Mouse (Mus musculus) stomach, embryonic 16.5 days (tissue): ENCODE results near the gene Map3k11. TPM values are rescaled to one million over a fixed set of nuclear protein-coding genes. Genes with fewer than 3 reads are reported as not detected.
A peak's percentile ranks its signal among the peaks of the same experiment; 100 is the strongest.
"Not testable (repeated sequence)": the region's sequence is repeated elsewhere in the genome, so short reads cannot be mapped to it uniquely, and the experiment has no call there.

ENCODE experiments used
- ATAC-seq: fragments of 200-750 bp; cut with Nextera tagmentation; 2 replicates; pipeline ENCODE4 v1.8.0; 2017; ENCODE audit warnings: moderate number of reproducible peaks, moderate TSS enrichment; ENCODE audit not compliant: insufficient read depth, low FRiP score
- H3K27ac ChIP-seq: fragments of 300-500 bp; sonication (generic); 2 replicates; pipeline ENCODE4 v1.5.1; 2014; ENCODE audit warnings: low read length
- H3K27me3 ChIP-seq: fragments of 300-500 bp; sonication (generic); 2 replicates; pipeline ENCODE4 v1.6.1; 2014; ENCODE audit warnings: low read length, control low read depth, mixed read lengths; ENCODE audit not compliant: control insufficient read depth, insufficient read depth
- H3K36me3 ChIP-seq: fragments of 300-500 bp; sonication (generic); 2 replicates; pipeline ENCODE4 v1.6.1; 2014; ENCODE audit warnings: low read length; ENCODE audit not compliant: control insufficient read depth, insufficient read depth
- H3K4me1 ChIP-seq: fragments of 300-500 bp; sonication (generic); 2 replicates; pipeline ENCODE4 v1.6.1; 2014; ENCODE audit warnings: low read length, control low read depth, mixed read lengths; ENCODE audit not compliant: control insufficient read depth, insufficient read depth
- H3K4me2 ChIP-seq: fragments of 300-500 bp; sonication (generic); 2 replicates; pipeline ENCODE4 v1.6.1; 2014; ENCODE audit warnings: low read depth, low read length, mixed read lengths
- H3K4me3 ChIP-seq: fragments of 300-500 bp; sonication (generic); replicated peaks from 2 replicates; pipeline ENCODE4 v1.5.1; 2014; ENCODE audit warnings: mild to moderate bottlenecking, low read length
- H3K9ac ChIP-seq: fragments of 300-500 bp; sonication (generic); 2 replicates; pipeline ENCODE4 v1.6.1; 2014; ENCODE audit warnings: low read length
- H3K9me3 ChIP-seq: fragments of 300-500 bp; sonication (generic); replicated peaks from 2 replicates; pipeline ENCODE4 v1.6.1; 2016; ENCODE audit warnings: low read length, control low read depth; ENCODE audit not compliant: control insufficient read depth
- WGBS: fragments of 180-500 bp; shearing (Covaris S2); extraction: QIAGEN DNeasy Blood & Tissue Kit; methylation state at CpG from one replicate; pipeline ENCODE4 v1.1.7; 2014; 5-methylcytosine and 5-hydroxymethylcytosine counted together
- polyA plus RNA-seq: library from polyadenylated mRNA; unstranded; fragments of >200 nt; fragmentation: Nextera tagmentation; extraction: Ambion mirVana; gene quantifications from 2 replicates; pipeline ENCODE4 v1.2.1, GENCODE M21; 2015

The Map3k11 gene
- polyA plus RNA-seq, 1 experiment from 2014 or later: 20.0 TPM

GRCm38 (mm10) chr19:5685861-5686260 lies 2.7 kb upstream of the Map3k11 start:
- H3K36me3 ChIP-seq: peaks cover 15% of the 10 kb centered on the region
- no peak for ATAC-seq
- H3K4me1 ChIP-seq: peaks cover 16% of the 10 kb centered on the region
- H3K27ac ChIP-seq: no peak overlapping the region
- H3K27me3 ChIP-seq: no peaks in the 10 kb centered on the region
- H3K4me2 ChIP-seq: no peak overlapping the region
- H3K4me3 ChIP-seq: no peak overlapping the region
- H3K9ac ChIP-seq: no peak overlapping the region
- H3K9me3 ChIP-seq: no peaks in the 10 kb centered on the region
- 94% methylated on average over 11 of the region's 11 CpGs for WGBS

GRCm38 (mm10) chr19:5686437-5686836 lies 2.1 kb upstream of the Map3k11 start:
- Histone ChIP-seq H3K9me3 (no peaks in the 10 kb centered on the region), H3K36me3 (peaks cover 13% of the 10 kb centered on the region), H3K4me1 (peaks cover 21% of the 10 kb centered on the region), H3K4me3 (no peak overlapping the region), H3K4me2 (no peak overlapping the region), H3K27me3 (no peaks in the 10 kb centered on the region), H3K9ac (no peak overlapping the region), H3K27ac (no peak overlapping the region)
- WGBS: 80% methylated on average over 13 of the region's 13 CpGs
- ATAC-seq: no peak

GRCm38 (mm10) chr19:5686954-5687353 lies 1.6 kb upstream of the Map3k11 start:
- Histone ChIP-seq H3K9ac (peak overlapping the region; percentile 96; the same call in 1 of the 2 replicates), H3K4me3 (0 out of 2 replicates have a peak overlapping the region, but pooled peaks have one; percentile 98), H3K4me1 (peaks cover 27% of the 10 kb centered on the region), H3K36me3 (peaks cover 12% of the 10 kb centered on the region)
- ATAC-seq, H3K27me3 ChIP-seq, H3K27ac ChIP-seq, H3K4me2 ChIP-seq, H3K9me3 ChIP-seq: not testable (repeated sequence)
- WGBS: 91% methylated on average over 12 of the region's 12 CpGs

- H3K27ac ChIP-seq: peak overlapping the region; percentile 98
- H3K27me3 ChIP-seq: no peaks in the 10 kb centered on the region
- peak overlapping the region; percentile 98 for H3K4me3 ChIP-seq
- H3K4me1 ChIP-seq: peaks cover 34% of the 10 kb centered on the region
- no peaks in the 10 kb centered on the region for H3K9me3 ChIP-seq
- ATAC-seq: no peak
- peak overlapping the region; percentile 99 for H3K4me2 ChIP-seq
- peaks cover 12% of the 10 kb centered on the region for H3K36me3 ChIP-seq
- H3K9ac ChIP-seq: peak overlapping the region; percentile 96
- WGBS: 16% methylated on average over 9 of the region's 9 CpGs
Observed at GRCm38 (mm10) chr19:5687738-5688137, 804 bp upstream of the Map3k11 start.

GRCm38 (mm10) chr19:5689088-5689428 lies 516 bp downstream of the Map3k11 start:
- Histone ChIP-seq H3K4me2 (peak overlapping the region; percentile 99), H3K27me3 (no peaks in the 10 kb centered on the region), H3K27ac (peak overlapping the region; percentile 98), H3K4me3 (peak overlapping the region; percentile 98), H3K9me3 (no peaks in the 10 kb centered on the region), H3K9ac (peak overlapping the region; percentile 96), H3K36me3 (peaks cover 15% of the 10 kb centered on the region), H3K4me1 (peaks cover 39% of the 10 kb centered on the region)
- under 1% methylated on average over 7 of the region's 7 CpGs for WGBS
- no peak for ATAC-seq

GRCm38 (mm10) chr19:5689565-5690342 lies 1.2 kb downstream of the Map3k11 start:
- Histone ChIP-seq H3K4me1 (peaks cover 39% of the 10 kb centered on the region), H3K27me3 (no peaks in the 10 kb centered on the region), H3K9me3 (no peaks in the 10 kb centered on the region), H3K9ac (peak overlapping the region; percentile 96), H3K36me3 (peaks cover 13% of the 10 kb centered on the region), H3K4me3 (peak overlapping the region; percentile 98), H3K4me2 (peak overlapping the region; percentile 99), H3K27ac (peak overlapping the region; percentile 98)
- 4% methylated on average over 42 of the region's 42 CpGs for WGBS
- peak; percentile 77 for ATAC-seq

- H3K36me3 ChIP-seq: peaks cover 13% of the 10 kb centered on the region; the same call in 1 of the 2 replicates
- peaks cover 43% of the 10 kb centered on the region for H3K4me1 ChIP-seq
- WGBS: 48% methylated on average over 15 of the region's 15 CpGs
Observed at GRCm38 (mm10) chr19:5690343-5690735, 1.8 kb downstream of the Map3k11 start.

GRCm38 (mm10) chr19:5691601-5692000 lies 3.1 kb downstream of the Map3k11 start:
- peak overlapping the region; percentile 96 for H3K9ac ChIP-seq
- no peak for ATAC-seq
- no peaks in the 10 kb centered on the region for H3K9me3 ChIP-seq
- H3K4me2 ChIP-seq: peak overlapping the region; percentile 99
- 61% methylated on average over 5 of the region's 5 CpGs for WGBS
- H3K27ac ChIP-seq: peak overlapping the region; percentile 79
- H3K4me3 ChIP-seq: peak overlapping the region; percentile 98
- H3K4me1 ChIP-seq: peaks cover 46% of the 10 kb centered on the region
- H3K27me3 ChIP-seq: no peaks in the 10 kb centered on the region
- 0 out of 2 replicates have a peak, but pooled peaks cover 6% of the 10 kb centered on the region for H3K36me3 ChIP-seq

More at GRCm38 (mm10) chr19:5690343-5690735, 1.8 kb downstream of the Map3k11 start:
- Histone ChIP-seq H3K9ac (peak overlapping the region; percentile 96), H3K27me3 (no peaks in the 10 kb centered on the region), H3K9me3 (no peaks in the 10 kb centered on the region), H3K4me2 (peak overlapping the region; percentile 99), H3K27ac (peak overlapping the region; percentile 98), H3K4me3 (peak overlapping the region; percentile 98)
- ATAC-seq: no peak

- 52% methylated on average over 10 of the region's 10 CpGs for WGBS
- peak overlapping the region; percentile 98 for H3K4me3 ChIP-seq
- H3K27ac ChIP-seq: peak overlapping the region; percentile 79
- peak overlapping the region; percentile 96 for H3K9ac ChIP-seq
- no peaks in the 10 kb centered on the region for H3K27me3 ChIP-seq
- peaks cover 45% of the 10 kb centered on the region for H3K4me1 ChIP-seq
- no peaks in the 10 kb centered on the region for H3K9me3 ChIP-seq
- 0 out of 2 replicates have a peak, but pooled peaks cover 6% of the 10 kb centered on the region for H3K36me3 ChIP-seq
- ATAC-seq: no peak
- H3K4me2 ChIP-seq: peak overlapping the region; percentile 99
Observed at GRCm38 (mm10) chr19:5692086-5692912, 3.8 kb downstream of the Map3k11 start.
